ENCODE assay signal across 7 mouse cellular contexts in the genomic region with DNA sequence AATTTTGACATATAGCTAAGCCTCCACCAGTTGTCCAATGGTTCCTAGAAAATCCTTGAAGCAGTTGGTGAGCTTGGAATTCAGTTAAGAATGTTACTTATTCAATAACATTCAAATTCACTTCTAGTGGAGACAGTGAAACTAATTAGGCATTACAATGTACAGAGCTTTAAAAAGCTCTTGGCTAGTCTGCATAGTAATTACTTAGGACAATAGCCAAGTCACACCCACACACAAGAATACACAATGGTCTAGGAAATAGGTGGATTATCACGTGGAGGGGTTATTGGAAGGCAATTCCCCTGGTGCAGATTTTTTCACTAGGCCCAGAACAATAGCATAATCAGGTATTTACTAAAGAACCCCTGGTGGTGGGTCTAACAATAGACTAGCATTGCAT. TPM values are rescaled to one million over a fixed set of nuclear protein-coding genes. Genes with fewer than 3 reads are reported as not detected.
"Had no signal": no experiment of that assay in that cellular context is flagged by ENCODE, and none has a peak within 500 bp of the region (broad histone marks: within the 10 kb centered on the region; RNA-seq: fewer than 3 reads in every experiment).

No protein-coding gene starts in this region.

RNA-seq across cellular contexts. Expression of gene Cyp2c68, which starts 3.5 kb away (rescaled TPM):
- total RNA-seq: neutrophil, adult 5-6 weeks had no signal
- polyA plus RNA-seq: neural tube, embryonic 14.5 days; spleen, adult 2 months; testis, adult 2 months; thymus, adult 2 months; thymus, postnatal 0 days; urinary bladder, adult 2 months had no signal
